Mouse (Mus musculus) small intestine, adult 2 months (tissue): ENCODE data around the gene Prr13. TPM values are rescaled to one million over a fixed set of nuclear protein-coding genes. Genes with fewer than 3 reads are reported as not detected.

ENCODE experiments used
- H3K27ac ChIP-seq: fragments of 200-500 bp; 2 replicates; pipeline ENCODE4 v1.5.1; 2012; ENCODE audit warnings: low read depth, low read length, control low read depth, inconsistent platforms; ENCODE audit not compliant: insufficient read depth
- H3K27me3 ChIP-seq: fragments of 200-500 bp; 2 replicates; pipeline ENCODE4 v1.6.1; 2012; ENCODE audit warnings: mild to moderate bottlenecking, moderate library complexity, low read length, inconsistent platforms; ENCODE audit not compliant: control insufficient read depth, insufficient read depth
- H3K36me3 ChIP-seq: fragments of 200-500 bp; 2 replicates; pipeline ENCODE4 v1.6.1; 2012; ENCODE audit warnings: mild to moderate bottlenecking, low read length, control low read depth, inconsistent platforms; ENCODE audit not compliant: control insufficient read depth, insufficient read depth
- H3K4me1 ChIP-seq: fragments of 200-500 bp; 2 replicates; pipeline ENCODE4 v1.6.1; 2012; ENCODE audit warnings: low read length, inconsistent platforms, mixed read lengths; ENCODE audit not compliant: control insufficient read depth, insufficient read depth, insufficient read length
- H3K4me3 ChIP-seq: fragments of 200-500 bp; 2 replicates; pipeline ENCODE4 v1.5.1; 2012; ENCODE audit warnings: low read depth, mild to moderate bottlenecking, control low read depth, inconsistent platforms, low read length, moderate library complexity
- CTCF ChIP-seq: fragments of 200-500 bp; IDR thresholded peaks from 2 replicates; pipeline ENCODE4 v1.5.1; 2012; ENCODE audit warnings: low read depth, mild to moderate bottlenecking, control low read depth, inconsistent platforms, low read length, moderate library complexity, mixed read lengths; ENCODE audit not compliant: insufficient replicate concordance, insufficient read length; ENCODE audit errors: extremely low read depth
- POLR2A ChIP-seq: fragments of 200-500 bp; IDR thresholded peaks from 2 replicates; pipeline ENCODE4 v1.6.1; 2012; ENCODE audit warnings: low read depth, mild to moderate bottlenecking, control low read depth, inconsistent platforms, low read length, moderate library complexity
- WGBS: fragments of 180-500 bp; shearing (Covaris S2); methylation state at CpG from one replicate; pipeline ENCODE4 v1.1.7; 2018; 5-methylcytosine and 5-hydroxymethylcytosine counted together
- polyA plus RNA-seq: library from polyadenylated mRNA; depleted of rRNA; stranded (reverse); fragments of >200 nt; gene quantifications from 2 replicates; pipeline ENCODE4 v1.2.3, GENCODE M21; 2012; rRNA removed

Prr13 gene
- polyA plus RNA-seq, 1 experiment, result 585 TPM

- no peak overlapping the region for H3K27ac ChIP-seq
- no peak overlapping the region for H3K4me3 ChIP-seq
- TF ChIP-seq POLR2A (no peak), CTCF (no peak)
- H3K36me3 ChIP-seq, result peaks cover 12% of the 10 kb centered on the region
- H3K27me3 ChIP-seq, result no peaks in the 10 kb centered on the region
- peaks cover 8% of the 10 kb centered on the region for H3K4me1 ChIP-seq
These were observed 48.7 kb downstream of the Prr13 start for GRCm38 (mm10) chr15:102507561-102507960.

GRCm38 (mm10) chr15:102508336-102508735, 49.5 kb downstream of the Prr13 start:
- 82% methylated on average over 3 of the region's 3 CpGs for WGBS
- TF ChIP-seq CTCF (no peak), POLR2A (no peak)
- H3K4me1 ChIP-seq, result peaks cover 8% of the 10 kb centered on the region
- H3K4me3 ChIP-seq, result no peak overlapping the region
- H3K36me3 ChIP-seq, result peaks cover 10% of the 10 kb centered on the region
- no peak overlapping the region for H3K27ac ChIP-seq
- no peaks in the 10 kb centered on the region for H3K27me3 ChIP-seq

- TF ChIP-seq POLR2A, result no peak
- no peak for TF ChIP-seq CTCF
- peaks cover 8% of the 10 kb centered on the region for H3K4me1 ChIP-seq
- no peaks in the 10 kb centered on the region for H3K27me3 ChIP-seq
- WGBS, result 31% methylated on average over 9 of the region's 9 CpGs
- no peaks in the 10 kb centered on the region for H3K36me3 ChIP-seq
- H3K4me3 ChIP-seq, result peak overlapping the region; percentile 93
- no peak overlapping the region for H3K27ac ChIP-seq
These were observed 51.3 kb downstream of the Prr13 start for GRCm38 (mm10) chr15:102510110-102510509.

- WGBS, result 4% methylated on average over 34 of the region's 34 CpGs
- Histone ChIP-seq H3K4me3 (peak overlapping the region; percentile 93), H3K27me3 (no peaks in the 10 kb centered on the region), H3K36me3 (no peaks in the 10 kb centered on the region), H3K27ac (no peak overlapping the region), H3K4me1 (peaks cover 8% of the 10 kb centered on the region)
- TF ChIP-seq POLR2A, result no peak
- TF ChIP-seq CTCF, result no peak
These were observed 51.9 kb downstream of the Prr13 start for GRCm38 (mm10) chr15:102510590-102511284.

GRCm38 (mm10) chr15:102511285-102511833, 52.5 kb downstream of the Prr13 start:
- no peak overlapping the region for H3K4me3 ChIP-seq
- peaks cover 11% of the 10 kb centered on the region for H3K4me1 ChIP-seq
- H3K27me3 ChIP-seq, result no peaks in the 10 kb centered on the region
- TF ChIP-seq CTCF, result no peak
- H3K27ac ChIP-seq, result no peak overlapping the region
- 52% methylated on average over 6 of the region's 6 CpGs for WGBS
- H3K36me3 ChIP-seq, result no peaks in the 10 kb centered on the region

- 79% methylated on average over 5 of the region's 5 CpGs for WGBS
- H3K4me1 ChIP-seq, result peaks cover 15% of the 10 kb centered on the region
- H3K27ac ChIP-seq, result no peak overlapping the region
- TF ChIP-seq CTCF (no peak), POLR2A (no peak)
- H3K36me3 ChIP-seq, result no peaks in the 10 kb centered on the region
- H3K4me3 ChIP-seq, result no peak overlapping the region
- H3K27me3 ChIP-seq, result no peaks in the 10 kb centered on the region
These were observed 53.2 kb downstream of the Prr13 start for GRCm38 (mm10) chr15:102512010-102512409.

Other genes starting within 250 kb of the Prr13 start
- 16.4 and 23.2 TPM in 2 replicates for gene Itgb7, start 227.1 kb upstream of the Prr13 start, polyA plus RNA-seq
- 5.9 and 6.7 TPM in 2 replicates for gene Rarg, start 201.5 kb upstream of the Prr13 start, polyA plus RNA-seq
- gene Gm9918, start 188.5 kb upstream of the Prr13 start, polyA plus RNA-seq, result not detected in 2 replicates
- gene Mfsd5, start 179.6 kb upstream of the Prr13 start, polyA plus RNA-seq, result 38.0 and 67.0 TPM in 2 replicates
- 3.6 and 5.8 TPM in 2 replicates for gene Espl1, start 162.8 kb upstream of the Prr13 start, polyA plus RNA-seq
- 41.8 and 47.8 TPM in 2 replicates for gene Pfdn5, start 132.9 kb upstream of the Prr13 start, polyA plus RNA-seq
- 15.9 and 30.0 TPM in 2 replicates for gene Myg1, start 127.3 kb upstream of the Prr13 start, polyA plus RNA-seq
- gene Aaas, start 108.3 kb upstream of the Prr13 start, polyA plus RNA-seq, result 10.2 and 20.3 TPM in 2 replicates
- not detected in 2 replicates for gene Sp7, start 91.8 kb upstream of the Prr13 start, polyA plus RNA-seq
- gene Sp1, start 52.9 kb upstream of the Prr13 start, polyA plus RNA-seq, result 7.0 and 13.8 TPM in 2 replicates
- gene Amhr2, start 13.7 kb upstream of the Prr13 start, polyA plus RNA-seq, result 0.18 and 2.7 TPM in 2 replicates
- gene Pcbp2, start 11.5 kb downstream of the Prr13 start, polyA plus RNA-seq, result 215 and 442 TPM in 2 replicates
- not detected in 2 replicates for gene Gm10337, start 44.7 kb downstream of the Prr13 start, polyA plus RNA-seq
- gene Map3k12, start 58.0 kb downstream of the Prr13 start, polyA plus RNA-seq, result 1.4 and 2.1 TPM in 2 replicates
- 43.2 and 71.1 TPM in 2 replicates for gene Tarbp2, start 59.2 kb downstream of the Prr13 start, polyA plus RNA-seq
- 2.3 and 2.7 TPM in 2 replicates for gene Npff, start 65.9 kb downstream of the Prr13 start, polyA plus RNA-seq
- not detected in 2 replicates for gene Gm28047, start 166.0 kb downstream of the Prr13 start, polyA plus RNA-seq
- 20.4 and 38.6 TPM in 2 replicates for gene Atf7, start 166.4 kb downstream of the Prr13 start, polyA plus RNA-seq
- 110 and 295 TPM in 2 replicates for gene Atp5g2, start 213.3 kb downstream of the Prr13 start, polyA plus RNA-seq